Mouse (Mus musculus) ES-E14 (cell line): Measurements from ENCODE around the gene Rrp8. TPM values are rescaled to one million over a fixed set of nuclear protein-coding genes. Genes with fewer than 3 reads are reported as not detected.

Experiments used
- DNase-seq: peaks from one replicate; pipeline ENCODE4 v3.0.0-alpha.2; 2013; ENCODE audit warnings: low read depth, low spot score
- H3K27ac ChIP-seq: 2 replicates; pipeline ENCODE4 v1.5.1; 2012; ENCODE audit warnings: low read depth, mild to moderate bottlenecking, low read length, moderate library complexity, mixed read lengths; ENCODE audit not compliant: poor library complexity, insufficient read depth, severe bottlenecking
- H3K36me3 ChIP-seq: 2 replicates; pipeline ENCODE4 v1.6.1; 2012; ENCODE audit warnings: mild to moderate bottlenecking, low read length, moderate library complexity, mixed read lengths; ENCODE audit not compliant: control insufficient read depth, poor library complexity, insufficient read depth, severe bottlenecking
- H3K4me1 ChIP-seq, 2 experiments: fragments of 150-350 bp in 1 of 2; sonication (generic) in 1 of 2; 2 replicates each; pipeline ENCODE4 v1.6.1; 2012; ENCODE audit warnings: low read length in 2 of 2, mild to moderate bottlenecking in 1 of 2, mixed read lengths in 1 of 2; ENCODE audit not compliant: control insufficient read depth in 2 of 2, insufficient read depth in 2 of 2, poor library complexity in 1 of 2
- H3K4me3 ChIP-seq, 2 experiments: fragments of 150-350 bp in 1 of 2; sonication (generic) in 1 of 2; 2 replicates each; pipeline ENCODE4 v1.5.1; 2012; ENCODE audit warnings: low read length in 2 of 2, low read depth in 1 of 2, mild to moderate bottlenecking in 1 of 2, mixed read lengths in 1 of 2; ENCODE audit not compliant: insufficient read depth in 1 of 2, poor library complexity in 1 of 2, severe bottlenecking in 1 of 2
- H3K9ac ChIP-seq: 2 replicates; pipeline ENCODE4 v1.6.1; 2012; ENCODE audit warnings: low read depth, mild to moderate bottlenecking, low read length, mixed read lengths; ENCODE audit not compliant: poor library complexity, insufficient read depth, severe bottlenecking
- H3K9me3 ChIP-seq: fragments of 150-350 bp; sonication (generic); 2 replicates; pipeline ENCODE4 v1.6.1; 2012; ENCODE audit warnings: low read depth, mild to moderate bottlenecking, low read length; ENCODE audit not compliant: control insufficient read depth, insufficient read depth
- CHD2 ChIP-seq: IDR thresholded peaks from 2 replicates; pipeline ENCODE4 v1.6.1; 2014; ENCODE audit warnings: mild to moderate bottlenecking, low read depth, low read length, inconsistent platforms
- HCFC1 ChIP-seq: IDR thresholded peaks from 2 replicates; pipeline ENCODE4 v1.6.1; 2012; ENCODE audit warnings: low read length, inconsistent platforms, borderline replicate concordance; ENCODE audit not compliant: insufficient read depth
- MAFK ChIP-seq: IDR thresholded peaks from 2 replicates; pipeline ENCODE4 v1.6.1; 2014; ENCODE audit warnings: mild to moderate bottlenecking, low read depth, low read length, inconsistent platforms; ENCODE audit not compliant: insufficient read depth
- ZC3H11A ChIP-seq: IDR thresholded peaks from 2 replicates; pipeline ENCODE4 v1.6.1; 2012; ENCODE audit warnings: low read depth, mild to moderate bottlenecking, inconsistent platforms, low read length, borderline replicate concordance
- ZNF384 ChIP-seq: IDR thresholded peaks from 2 replicates; pipeline ENCODE4 v1.6.1; 2012; ENCODE audit warnings: low read depth, low read length, inconsistent platforms
- in situ Hi-C, 2 experiments: fragments of 600-800 bp; cut with MboI; formaldehyde crosslinking; loops; one replicate each; pipeline ENCODE4 v1.15.1; 2025; ENCODE audit warnings: low sequenced_read_pairs in 2 of 2, inconsistent platforms in 1 of 2; ENCODE audit not compliant: unreplicated experiment in 2 of 2
- total RNA-seq: library from RNA; depleted of rRNA; stranded (reverse); fragments of 300-350 nt; gene quantifications from 2 replicates; pipeline ENCODE4 v1.2.3, GENCODE M21; 2012

Rrp8 gene
- total RNA-seq, 1 experiment = 35.6 TPM

- Histone ChIP-seq H3K27ac (no peak overlapping the region), H3K4me1 (no peaks in the 10 kb centered on the region), H3K36me3 (no peaks in the 10 kb centered on the region), H3K9ac (no peak overlapping the region), H3K9me3 (no peaks in the 10 kb centered on the region), H3K4me3 (no peak overlapping the region)
- in situ Hi-C loops = no loop called here
- DNase-seq = no peak
- TF ChIP-seq MAFK (no peak), ZC3H11A (no peak)
Observed at GRCm38 (mm10) chr7:105778553-105779265, 41.5 kb upstream of the Rrp8 start.

- Histone ChIP-seq H3K4me3 (no peak overlapping the region), H3K36me3 (no peaks in the 10 kb centered on the region), H3K27ac (no peak overlapping the region), H3K4me1 (no peaks in the 10 kb centered on the region), H3K9me3 (no peaks in the 10 kb centered on the region), H3K9ac (no peak overlapping the region)
- TF ChIP-seq CHD2 (no peak), HCFC1 (no peak), ZNF384 (no peak), ZC3H11A (no peak), MAFK (no peak)
- DNase-seq = no peak
- in situ Hi-C loops = no loop called here
Observed at GRCm38 (mm10) chr7:105777797-105778552, 40.8 kb upstream of the Rrp8 start.

GRCm38 (mm10) chr7:105777316-105777715, 40.1 kb upstream of the Rrp8 start:
- DNase-seq = no peak

GRCm38 (mm10) chr7:105776026-105776425, 38.8 kb upstream of the Rrp8 start:
- in situ Hi-C loops = no loop called here
- Histone ChIP-seq H3K27ac (no peak overlapping the region), H3K4me1 (no peaks in the 10 kb centered on the region), H3K4me3 (no peak overlapping the region), H3K9me3 (no peaks in the 10 kb centered on the region), H3K9ac (no peak overlapping the region), H3K36me3 (no peaks in the 10 kb centered on the region)
- TF ChIP-seq ZC3H11A (no peak), CHD2 (no peak), HCFC1 (no peak)
- DNase-seq = no peak

More at GRCm38 (mm10) chr7:105777316-105777715, 40.1 kb upstream of the Rrp8 start:
- no peak overlapping the region for H3K27ac ChIP-seq
- in situ Hi-C loops = no loop called here
- H3K9ac ChIP-seq = no peak overlapping the region
- no peaks in the 10 kb centered on the region for H3K4me1 ChIP-seq
- no peak for TF ChIP-seq ZC3H11A
- no peak for TF ChIP-seq ZNF384
- no peak for TF ChIP-seq CHD2
- no peak for TF ChIP-seq HCFC1
- no peak for TF ChIP-seq MAFK
- no peak overlapping the region for H3K4me3 ChIP-seq
- no peaks in the 10 kb centered on the region for H3K36me3 ChIP-seq
- H3K9me3 ChIP-seq = no peaks in the 10 kb centered on the region

- DNase-seq = no peak
Observed at GRCm38 (mm10) chr7:105774661-105775060, 37.5 kb upstream of the Rrp8 start.

More at GRCm38 (mm10) chr7:105774661-105775060, 37.5 kb upstream of the Rrp8 start:
- Histone ChIP-seq H3K4me3 (no peak overlapping the region), H3K9me3 (no peaks in the 10 kb centered on the region), H3K27ac (no peak overlapping the region), H3K36me3 (no peaks in the 10 kb centered on the region), H3K4me1 (no peaks in the 10 kb centered on the region), H3K9ac (no peak overlapping the region)
- TF ChIP-seq ZNF384 (no peak), HCFC1 (no peak), ZC3H11A (no peak), MAFK (no peak), CHD2 (no peak)
- in situ Hi-C loops = no loop called here
